Mouse (Mus musculus) limb, embryonic 15.5 days (tissue): ENCODE measurements around the gene Srxn1. TPM values are rescaled to one million over a fixed set of nuclear protein-coding genes. Genes with fewer than 3 reads are reported as not detected.

Source experiments
- ATAC-seq: fragments of 200-750 bp; cut with Nextera tagmentation; 2 replicates; pipeline ENCODE4 v1.8.0; 2017; ENCODE audit warnings: low read depth, moderate TSS enrichment; ENCODE audit not compliant: insufficient number of reproducible peaks, low FRiP score, low TSS enrichment
- H3K27ac ChIP-seq: fragments of 300-500 bp; sonication (generic); 2 replicates; pipeline ENCODE4 v1.5.1; 2015; ENCODE audit warnings: moderate library complexity, mild to moderate bottlenecking, inconsistent platforms
- H3K27me3 ChIP-seq: fragments of 300-500 bp; sonication (generic); 2 replicates; pipeline ENCODE4 v1.6.1; 2015; ENCODE audit warnings: inconsistent platforms
- H3K36me3 ChIP-seq: fragments of 300-500 bp; sonication (generic); 2 replicates; pipeline ENCODE4 v1.6.1; 2015; ENCODE audit warnings: inconsistent platforms
- H3K4me1 ChIP-seq: fragments of 300-500 bp; sonication (generic); 2 replicates; pipeline ENCODE4 v1.6.1; 2015; ENCODE audit warnings: inconsistent platforms
- H3K4me2 ChIP-seq: fragments of 300-500 bp; sonication (generic); 2 replicates; pipeline ENCODE4 v1.6.1; 2015; ENCODE audit warnings: mild to moderate bottlenecking, inconsistent platforms
- H3K4me3 ChIP-seq: fragments of 300-500 bp; sonication (generic); 2 replicates; pipeline ENCODE4 v1.5.1; 2015; ENCODE audit warnings: mild to moderate bottlenecking, inconsistent platforms
- H3K9ac ChIP-seq: fragments of 300-500 bp; sonication (generic); 2 replicates; pipeline ENCODE4 v1.6.1; 2015; ENCODE audit warnings: inconsistent platforms
- H3K9me3 ChIP-seq: fragments of 300-500 bp; sonication (generic); 2 replicates; pipeline ENCODE4 v1.6.1; 2016; ENCODE audit warnings: inconsistent platforms
- WGBS: fragments of 180-500 bp; shearing (Covaris S2); methylation state at CpG from one replicate; pipeline ENCODE4 v1.1.7; 2015; 5-methylcytosine and 5-hydroxymethylcytosine counted together
- polyA plus RNA-seq: library from polyadenylated mRNA; unstranded; fragments of >200 nt; fragmentation: Nextera tagmentation; extraction: Ambion mirVana; gene quantifications from 2 replicates; pipeline ENCODE4 v1.2.1, GENCODE M21; 2015

Gene Srxn1
- polyA plus RNA-seq, 1 experiment from 2014 or later: 11.3 TPM

GRCm38 (mm10) chr2:152108702-152109101, 3.4 kb downstream of the Srxn1 start:
- Histone ChIP-seq H3K9ac (no peak overlapping the region), H3K4me3 (no peak overlapping the region), H3K4me1 (peaks cover 16% of the 10 kb centered on the region), H3K27ac (no peak overlapping the region), H3K27me3 (no peaks in the 10 kb centered on the region), H3K36me3 (no peaks in the 10 kb centered on the region), H3K9me3 (no peaks in the 10 kb centered on the region), H3K4me2 (no peak overlapping the region)
- 66% methylated on average over 7 of the region's 7 CpGs for WGBS
- ATAC-seq: no peak

GRCm38 (mm10) chr2:152109386-152109785, 4.1 kb downstream of the Srxn1 start:
- Histone ChIP-seq H3K4me2 (no peak overlapping the region), H3K9ac (no peak overlapping the region), H3K27ac (no peak overlapping the region), H3K4me3 (no peak overlapping the region), H3K36me3 (no peaks in the 10 kb centered on the region), H3K27me3 (peaks cover 4% of the 10 kb centered on the region; the same call in 1 of the 2 replicates), H3K4me1 (peaks cover 20% of the 10 kb centered on the region), H3K9me3 (no peaks in the 10 kb centered on the region)
- no peak for ATAC-seq
- WGBS: 83% methylated on average over 5 of the region's 5 CpGs

GRCm38 (mm10) chr2:152111311-152111710, 6.0 kb downstream of the Srxn1 start:
- ATAC-seq: no peak
- no peak overlapping the region for H3K4me2 ChIP-seq
- WGBS: 55% methylated on average over 2 of the region's 2 CpGs

GRCm38 (mm10) chr2:152111920-152112319, 6.6 kb downstream of the Srxn1 start:
- Histone ChIP-seq H3K9me3 (no peaks in the 10 kb centered on the region), H3K4me2 (no peak overlapping the region), H3K36me3 (no peaks in the 10 kb centered on the region), H3K27ac (no peak overlapping the region), H3K4me3 (no peak overlapping the region), H3K9ac (no peak overlapping the region), H3K4me1 (peaks cover 19% of the 10 kb centered on the region), H3K27me3 (peaks cover 12% of the 10 kb centered on the region)
- peak; percentile 71; the same call in 1 of the 2 replicates for ATAC-seq
- 8% methylated on average over 7 of the region's 7 CpGs for WGBS

More at GRCm38 (mm10) chr2:152111311-152111710, 6.0 kb downstream of the Srxn1 start:
- Histone ChIP-seq H3K4me3 (no peak overlapping the region), H3K27me3 (peaks cover 11% of the 10 kb centered on the region), H3K9me3 (no peaks in the 10 kb centered on the region), H3K9ac (no peak overlapping the region), H3K36me3 (no peaks in the 10 kb centered on the region), H3K4me1 (peaks cover 19% of the 10 kb centered on the region), H3K27ac (no peak overlapping the region)

- H3K9ac ChIP-seq: no peak overlapping the region
- peaks cover 19% of the 10 kb centered on the region for H3K4me1 ChIP-seq
- no peak overlapping the region for H3K27ac ChIP-seq
- ATAC-seq: no peak
- H3K36me3 ChIP-seq: no peaks in the 10 kb centered on the region
- no peak overlapping the region for H3K4me2 ChIP-seq
- no peak overlapping the region for H3K4me3 ChIP-seq
- no peaks in the 10 kb centered on the region for H3K9me3 ChIP-seq
- H3K27me3 ChIP-seq: peaks cover 12% of the 10 kb centered on the region
- WGBS: 77% methylated on average over 5 of the region's 5 CpGs
Measured at GRCm38 (mm10) chr2:152112490-152112889, 7.2 kb downstream of the Srxn1 start.

- H3K36me3 ChIP-seq: no peaks in the 10 kb centered on the region
- H3K4me2 ChIP-seq: no peak overlapping the region
- no peak for ATAC-seq
- no peaks in the 10 kb centered on the region for H3K9me3 ChIP-seq
- H3K9ac ChIP-seq: no peak overlapping the region
- no peak overlapping the region for H3K27ac ChIP-seq
- peaks cover 19% of the 10 kb centered on the region for H3K4me1 ChIP-seq
- 50% methylated on average over 10 of the region's 10 CpGs for WGBS
- H3K27me3 ChIP-seq: peaks cover 12% of the 10 kb centered on the region
- H3K4me3 ChIP-seq: no peak overlapping the region
Measured at GRCm38 (mm10) chr2:152112970-152113369, 7.7 kb downstream of the Srxn1 start.

- Histone ChIP-seq H3K4me2 (peak overlapping the region; percentile 46), H3K4me3 (peak overlapping the region; percentile 12; the same call in 1 of the 2 replicates), H3K9me3 (no peaks in the 10 kb centered on the region), H3K36me3 (no peaks in the 10 kb centered on the region), H3K27ac (no peak overlapping the region), H3K4me1 (peaks cover 19% of the 10 kb centered on the region), H3K27me3 (peaks cover 12% of the 10 kb centered on the region), H3K9ac (no peak overlapping the region)
- ATAC-seq: no peak
- 12% methylated on average over 36 of the region's 36 CpGs for WGBS
Measured at GRCm38 (mm10) chr2:152114057-152114975, 9.0 kb downstream of the Srxn1 start.

- H3K36me3 ChIP-seq: no peaks in the 10 kb centered on the region
- WGBS: 85% methylated on average over 7 of the region's 7 CpGs
- H3K27me3 ChIP-seq: peaks cover 19% of the 10 kb centered on the region
- no peak for ATAC-seq
- H3K9ac ChIP-seq: no peak overlapping the region
- no peak overlapping the region for H3K4me2 ChIP-seq
- no peak overlapping the region for H3K4me3 ChIP-seq
- no peak overlapping the region for H3K27ac ChIP-seq
- no peaks in the 10 kb centered on the region for H3K9me3 ChIP-seq
- peaks cover 15% of the 10 kb centered on the region for H3K4me1 ChIP-seq
Measured at GRCm38 (mm10) chr2:152117694-152118093, 12.4 kb downstream of the Srxn1 start.

- H3K9me3 ChIP-seq: no peaks in the 10 kb centered on the region
Measured at GRCm38 (mm10) chr2:152119228-152119865, 14.0 kb downstream of the Srxn1 start.

GRCm38 (mm10) chr2:152122896-152123295, 17.6 kb downstream of the Srxn1 start:
- 76% methylated on average over 9 of the region's 9 CpGs for WGBS
- H3K4me2 ChIP-seq: no peak overlapping the region
- H3K4me3 ChIP-seq: no peak overlapping the region
- H3K4me1 ChIP-seq: no peaks in the 10 kb centered on the region
- H3K27ac ChIP-seq: no peak overlapping the region
- H3K9me3 ChIP-seq: no peaks in the 10 kb centered on the region
- H3K36me3 ChIP-seq: no peaks in the 10 kb centered on the region
- H3K27me3 ChIP-seq: peaks cover 7% of the 10 kb centered on the region; the same call in 1 of the 2 replicates
- ATAC-seq: no peak
- no peak overlapping the region for H3K9ac ChIP-seq

More at GRCm38 (mm10) chr2:152119228-152119865, 14.0 kb downstream of the Srxn1 start:
- 32% methylated on average over 6 of the region's 6 CpGs for WGBS
- Histone ChIP-seq H3K27ac (no peak overlapping the region), H3K27me3 (peaks cover 15% of the 10 kb centered on the region), H3K9ac (no peak overlapping the region), H3K4me2 (no peak overlapping the region), H3K4me1 (peaks cover 12% of the 10 kb centered on the region), H3K4me3 (no peak overlapping the region), H3K36me3 (no peaks in the 10 kb centered on the region)
- no peak for ATAC-seq

- Histone ChIP-seq H3K9me3 (no peaks in the 10 kb centered on the region), H3K36me3 (no peaks in the 10 kb centered on the region), H3K9ac (no peak overlapping the region), H3K4me3 (no peak overlapping the region), H3K4me1 (peaks cover 13% of the 10 kb centered on the region), H3K27me3 (no peaks in the 10 kb centered on the region), H3K27ac (no peak overlapping the region), H3K4me2 (no peak overlapping the region)
- WGBS: 68% methylated on average over 2 of the region's 2 CpGs
- no peak for ATAC-seq
Measured at GRCm38 (mm10) chr2:152128597-152128996, 23.3 kb downstream of the Srxn1 start.

- H3K27ac ChIP-seq: no peak overlapping the region
- no peak overlapping the region for H3K4me3 ChIP-seq
- whole genome bisulfite sequencing: 72% methylated on average over 3 of the region's 3 CpGs
- H3K9ac ChIP-seq: no peak overlapping the region
- no peak for ATAC-seq
- no peaks in the 10 kb centered on the region for H3K36me3 ChIP-seq
- H3K4me1 ChIP-seq: peaks cover 13% of the 10 kb centered on the region
- H3K9me3 ChIP-seq: no peaks in the 10 kb centered on the region
- no peaks in the 10 kb centered on the region for H3K27me3 ChIP-seq
- H3K4me2 ChIP-seq: no peak overlapping the region
Measured at GRCm38 (mm10) chr2:152129778-152130177, 24.5 kb downstream of the Srxn1 start.
